Mouse (Mus musculus) heart, embryonic 11.5 days (tissue): Measurements from ENCODE around the gene Sos1. TPM values are rescaled to one million over a fixed set of nuclear protein-coding genes. Genes with fewer than 3 reads are reported as not detected.

Experiments
- ATAC-seq: fragments of 200-750 bp; cut with Nextera tagmentation; replicated peaks from 2 replicates; pipeline ENCODE4 v1.8.0; 2017; ENCODE audit warnings: moderate library complexity; ENCODE audit not compliant: insufficient number of reproducible peaks, low FRiP score, low TSS enrichment
- H3K27ac ChIP-seq: fragments of 300-500 bp; sonication (generic); 2 replicates; pipeline ENCODE4 v1.5.1; 2014; ENCODE audit warnings: mild to moderate bottlenecking, low read depth, low read length
- H3K27me3 ChIP-seq: fragments of 300-500 bp; sonication (generic); 2 replicates; pipeline ENCODE4 v1.6.1; 2014; ENCODE audit warnings: mild to moderate bottlenecking, low read length, mixed read lengths; ENCODE audit not compliant: control insufficient read depth, insufficient read depth
- H3K36me3 ChIP-seq: fragments of 300-500 bp; sonication (generic); 2 replicates; pipeline ENCODE4 v1.6.1; 2014; ENCODE audit warnings: mild to moderate bottlenecking, low read length, moderate library complexity, mixed read lengths; ENCODE audit not compliant: control insufficient read depth, insufficient read depth
- H3K4me1 ChIP-seq: fragments of 300-500 bp; sonication (generic); 2 replicates; pipeline ENCODE4 v1.6.1; 2014; ENCODE audit warnings: low read length; ENCODE audit not compliant: control insufficient read depth, insufficient read depth
- H3K4me2 ChIP-seq: fragments of 300-500 bp; sonication (generic); 2 replicates; pipeline ENCODE4 v1.6.1; 2014; ENCODE audit warnings: mild to moderate bottlenecking, moderate library complexity
- H3K4me3 ChIP-seq: fragments of 300-500 bp; sonication (generic); 2 replicates; pipeline ENCODE4 v1.5.1; 2014; ENCODE audit warnings: low read depth, low read length
- H3K9ac ChIP-seq: fragments of 300-500 bp; sonication (generic); 2 replicates; pipeline ENCODE4 v1.6.1; 2014; ENCODE audit warnings: mild to moderate bottlenecking, low read depth, low read length, moderate library complexity
- H3K9me3 ChIP-seq: fragments of 300-500 bp; sonication (generic); replicated peaks from 2 replicates; pipeline ENCODE4 v1.6.1; 2016; ENCODE audit warnings: low read length; ENCODE audit not compliant: control insufficient read depth
- WGBS: fragments of 180-500 bp; shearing (Covaris S2); extraction: QIAGEN DNeasy Blood & Tissue Kit; methylation state at CpG from one replicate; pipeline ENCODE4 v1.1.7; 2014; ENCODE audit not compliant: insufficient replicate concordance; 5-methylcytosine and 5-hydroxymethylcytosine counted together
- polyA plus RNA-seq: library from polyadenylated mRNA; unstranded; fragments of >200 nt; fragmentation: Nextera tagmentation; extraction: Ambion mirVana; gene quantifications from 2 replicates; pipeline ENCODE4 v1.2.1, GENCODE M21; 2014

Gene Sos1
- polyA plus RNA-seq, 1 experiment from 2014 or later: 5.5 TPM

DNA sequence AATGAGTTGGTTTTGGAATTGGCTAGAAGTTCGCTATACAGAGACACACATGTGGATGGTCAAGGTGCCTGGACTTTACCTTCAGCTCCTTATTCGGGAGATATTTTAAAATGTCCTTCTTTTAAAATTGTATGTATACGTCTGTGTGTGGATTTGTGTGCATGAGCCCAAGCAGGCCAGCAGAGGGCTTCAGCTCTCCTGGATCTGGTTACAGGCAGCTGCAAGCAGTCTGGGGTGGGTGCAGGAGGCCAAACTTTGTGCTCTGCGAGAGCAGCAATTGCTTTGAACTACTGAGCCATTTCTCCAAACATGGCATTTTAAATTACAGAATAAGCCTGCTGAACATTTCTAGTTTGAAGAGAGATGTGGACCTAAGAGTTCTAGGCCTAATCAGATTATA lies 135.0 kb downstream of the Sos1 start:
- Histone ChIP-seq H3K4me1 (no peaks in the 10 kb centered on the region), H3K9me3 (no peaks in the 10 kb centered on the region), H3K4me2 (no peak overlapping the region), H3K27me3 (no peaks in the 10 kb centered on the region), H3K4me3 (no peak overlapping the region), H3K9ac (no peak overlapping the region), H3K27ac (no peak overlapping the region), H3K36me3 (no peaks in the 10 kb centered on the region)
- WGBS: 80% methylated on average over 4 of the region's 4 CpGs
- no peak for ATAC-seq

Other genes with a start within 250 kb of the Sos1 start
- gene Morn2, start 190.2 kb downstream of the Sos1 start, polyA plus RNA-seq: 18.9 TPM in 2 replicates
- 10.6 and 11.0 TPM in 2 replicates for gene Dhx57, start 190.0 kb downstream of the Sos1 start, polyA plus RNA-seq
- gene Arhgef33, start 173.0 kb downstream of the Sos1 start, polyA plus RNA-seq: 0.54 and 0.92 TPM in 2 replicates
- gene Gm10190, start 106.9 kb downstream of the Sos1 start, polyA plus RNA-seq: 1.5 TPM in 1 of 2 replicates, not detected in the other
- 0.11 TPM in 1 of 2 replicates, not detected in the other for gene Cdkl4, start 97.4 kb upstream of the Sos1 start, polyA plus RNA-seq
- 20.4 and 22.0 TPM in 2 replicates for gene Map4k3, start 248.0 kb upstream of the Sos1 start, polyA plus RNA-seq